Mouse (Mus musculus): ENCODE results near the gene Fam81b.
"Not testable (repeated sequence)": the region's sequence is repeated elsewhere in the genome, so short reads cannot be mapped to it uniquely, and the experiment has no call there.

The Fam81b gene

DNA sequence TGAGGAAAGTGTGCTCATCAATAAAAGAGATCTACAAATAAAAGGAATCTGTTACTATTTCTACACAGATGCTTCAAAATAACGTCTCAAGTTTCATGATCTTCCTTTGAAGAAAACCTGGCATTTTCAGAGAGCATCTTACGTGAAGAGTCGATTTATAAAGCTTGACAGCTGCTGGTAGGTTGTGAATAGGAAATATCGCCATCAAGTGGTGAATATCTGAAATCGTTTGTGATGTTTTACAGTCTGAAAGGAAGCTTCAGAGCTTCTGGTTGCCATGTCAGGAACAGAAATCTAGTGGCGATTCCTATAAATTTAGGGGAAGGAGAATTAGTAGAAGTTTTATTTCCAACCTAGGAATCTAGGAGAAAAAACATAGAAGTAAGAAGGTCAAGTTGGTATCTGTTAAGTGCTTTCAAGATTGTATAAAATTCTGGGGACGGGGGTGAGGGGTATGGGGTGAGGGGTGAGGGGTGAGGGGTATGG is at the start of gene Fam81b:
Gene Fam81b (minus strand): TSS at position 436 of the 486 bp plus-strand sequence.
- no peak for DNase-seq (ENCODE audit: low spot score in 2 of 2)

DNA sequence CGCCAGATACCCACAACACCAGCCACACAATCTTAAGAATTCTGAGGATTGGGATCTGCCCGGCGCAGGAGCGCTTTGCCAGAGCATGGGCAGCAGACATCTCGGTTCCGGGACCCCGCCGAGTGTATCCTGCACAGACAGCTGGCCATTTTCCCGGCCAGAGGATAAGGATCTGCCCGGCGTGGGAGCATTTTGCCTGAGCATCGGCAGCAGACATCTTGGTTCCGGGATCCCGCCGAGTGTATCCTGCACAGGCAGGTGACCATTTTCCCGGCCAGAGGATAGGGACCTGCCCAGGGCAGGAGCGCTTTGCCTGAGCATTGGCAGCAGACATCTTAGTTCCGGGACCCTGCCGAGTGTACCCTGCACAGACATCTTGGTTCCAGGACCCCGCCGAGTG is 41.1 kb upstream of the Fam81b start:
- not testable (repeated sequence) for DNase-seq (ENCODE audit: low spot score in 2 of 2)

- DNase-seq (ENCODE audit: low spot score in 2 of 2): no peak
Measured at GRCm38 (mm10) chr13:76318635-76319034, 13.8 kb upstream of the Fam81b start.

GRCm38 (mm10) chr13:76311580-76311979 is 6.7 kb upstream of the Fam81b start:
- no peak for DNase-seq (ENCODE audit: low spot score in 2 of 2)

DNA sequence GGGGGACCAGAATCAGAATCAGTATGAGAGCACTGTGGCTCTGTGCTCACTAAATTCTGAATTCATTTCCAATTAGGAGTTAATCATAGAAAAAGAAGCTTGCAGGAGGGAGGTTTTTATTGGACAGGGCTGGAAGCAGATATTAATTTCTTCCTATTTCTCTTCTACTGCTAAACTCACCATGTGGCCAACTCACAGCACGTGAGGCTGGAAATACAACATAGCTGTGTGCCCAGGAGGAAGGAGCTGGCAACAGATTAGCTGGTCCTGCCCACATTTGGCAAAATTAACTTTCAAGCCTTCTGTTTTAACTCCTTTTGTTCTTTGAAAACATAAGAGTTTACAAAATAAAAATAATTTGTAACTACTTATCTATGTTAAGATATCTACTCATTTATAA is 3.9 kb upstream of the Fam81b start:
- DNase-seq (ENCODE audit: low spot score in 2 of 2): no peak

- DNase-seq (ENCODE audit: low spot score in 2 of 2): no peak
Measured at GRCm38 (mm10) chr13:76305655-76306365, 938 bp upstream of the Fam81b start.

- DNase-seq (ENCODE audit: low spot score in 2 of 2): no peak
Measured at GRCm38 (mm10) chr13:76305241-76305640, 369 bp upstream of the Fam81b start.

DNA sequence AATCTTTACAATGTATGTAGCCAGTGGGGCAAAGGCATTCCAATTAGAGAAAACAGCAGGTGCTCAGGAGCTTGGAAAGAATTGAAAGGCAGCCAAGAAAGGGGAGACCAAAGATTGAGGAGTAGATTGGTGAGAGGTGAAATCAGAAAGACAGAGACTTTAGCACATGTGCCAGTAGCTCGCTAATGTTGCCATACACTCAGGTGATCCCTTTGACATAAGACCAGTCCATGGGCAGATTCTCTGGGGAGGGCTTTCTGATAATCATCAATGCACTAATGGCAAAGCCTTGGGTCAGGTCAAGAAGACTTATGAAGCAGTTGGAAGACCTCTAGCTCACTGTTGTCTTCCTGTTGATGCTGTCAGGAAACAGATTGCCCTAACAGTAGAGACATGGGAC is 671 bp downstream of the Fam81b start:
- no peak for DNase-seq (ENCODE audit: low spot score in 2 of 2)

DNA sequence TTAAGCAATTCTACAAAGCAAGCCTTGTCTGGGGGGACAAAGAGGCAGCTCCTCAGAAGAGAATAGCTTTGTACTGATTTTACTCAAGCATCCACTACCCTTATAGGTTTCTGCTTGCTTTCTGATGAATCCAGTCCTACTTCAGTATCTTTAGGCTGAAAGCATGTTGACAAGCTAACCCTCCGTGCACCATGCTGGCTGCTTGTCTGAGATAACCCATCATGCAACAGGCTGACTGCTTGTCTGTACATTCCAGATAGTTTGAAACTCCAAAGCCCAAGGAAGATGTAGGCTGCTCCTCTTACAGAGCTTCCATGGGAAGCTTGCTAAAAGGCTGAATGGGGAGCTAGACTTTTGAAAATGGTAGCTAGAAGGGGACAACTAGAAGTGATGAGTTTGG is 1.7 kb downstream of the Fam81b start:
- DNase-seq (ENCODE audit: low spot score in 2 of 2): no peak

DNA sequence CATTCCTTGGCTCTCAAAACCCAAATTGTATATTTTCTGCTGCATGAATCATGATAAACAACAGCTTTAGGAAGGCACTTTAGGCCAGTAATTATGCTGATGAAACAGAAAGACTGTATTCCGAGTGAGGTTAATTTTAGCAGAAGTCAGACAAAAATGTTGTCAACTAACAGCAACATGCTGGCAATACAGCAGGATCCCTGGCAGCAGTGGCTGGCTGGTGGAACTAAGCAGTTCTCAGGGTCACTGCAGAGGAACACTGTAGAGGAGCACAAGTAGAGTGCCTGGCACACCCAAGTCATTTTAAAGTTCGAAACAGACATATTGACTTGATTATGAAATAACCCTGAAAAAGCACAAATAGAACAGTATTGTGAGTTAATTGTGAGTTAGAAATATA is 2.8 kb downstream of the Fam81b start:
- DNase-seq (ENCODE audit: low spot score in 2 of 2): no peak

GRCm38 (mm10) chr13:76292050-76292449 is 12.8 kb downstream of the Fam81b start:
- DNase-seq (ENCODE audit: low spot score in 2 of 2): no peak

DNA sequence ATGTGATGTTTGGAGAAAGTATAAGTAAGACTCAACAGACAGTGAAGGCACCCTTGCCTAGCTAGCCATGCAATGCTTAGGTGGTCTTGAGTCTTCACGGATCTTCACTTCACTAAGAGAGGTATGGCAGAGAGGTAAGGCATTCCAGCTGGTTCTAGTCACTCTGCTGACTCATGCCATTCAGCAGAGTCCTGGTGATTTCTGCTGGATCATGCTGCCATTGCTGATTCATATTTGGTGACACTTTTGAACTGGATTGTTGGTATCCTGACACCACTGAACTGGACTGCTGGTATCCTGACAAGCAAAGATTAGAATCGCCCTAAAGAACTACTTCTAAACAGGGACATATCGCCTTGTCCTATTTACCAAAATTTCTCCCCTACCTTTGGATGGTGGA is 20.3 kb downstream of the Fam81b start:
- DNase-seq (ENCODE audit: low spot score in 2 of 2): no peak

- no peak for DNase-seq (ENCODE audit: low spot score in 2 of 2)
Measured at GRCm38 (mm10) chr13:76264361-76265026, 40.4 kb downstream of the Fam81b start.

GRCm38 (mm10) chr13:76258766-76259165 is 46.1 kb downstream of the Fam81b start:
- DNase-seq (ENCODE audit: low spot score in 2 of 2): no peak

GRCm38 (mm10) chr13:76256350-76256749 is 48.5 kb downstream of the Fam81b start:
- DNase-seq (ENCODE audit: low spot score in 2 of 2): no peak

DNA sequence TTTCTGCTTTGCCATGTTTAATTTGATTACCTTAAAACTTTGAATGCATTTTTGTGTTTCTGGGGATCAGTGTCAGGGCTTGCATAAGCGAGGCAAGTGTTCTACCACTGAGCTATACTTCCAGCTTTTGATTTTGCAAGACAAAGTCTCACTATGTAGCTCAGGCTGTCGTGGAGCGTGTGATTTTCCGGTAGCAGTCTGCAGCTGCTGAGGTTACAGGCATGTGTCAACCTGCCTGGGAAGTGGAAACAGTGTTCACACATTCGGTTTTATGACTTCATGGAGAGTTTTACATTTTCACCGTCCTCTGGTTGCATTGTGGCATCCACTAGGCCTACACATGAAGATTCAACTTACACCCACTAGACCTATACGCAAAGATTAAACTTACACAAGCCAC is 54.8 kb downstream of the Fam81b start:
- no peak for DNase-seq (ENCODE audit: low spot score in 2 of 2)

DNA sequence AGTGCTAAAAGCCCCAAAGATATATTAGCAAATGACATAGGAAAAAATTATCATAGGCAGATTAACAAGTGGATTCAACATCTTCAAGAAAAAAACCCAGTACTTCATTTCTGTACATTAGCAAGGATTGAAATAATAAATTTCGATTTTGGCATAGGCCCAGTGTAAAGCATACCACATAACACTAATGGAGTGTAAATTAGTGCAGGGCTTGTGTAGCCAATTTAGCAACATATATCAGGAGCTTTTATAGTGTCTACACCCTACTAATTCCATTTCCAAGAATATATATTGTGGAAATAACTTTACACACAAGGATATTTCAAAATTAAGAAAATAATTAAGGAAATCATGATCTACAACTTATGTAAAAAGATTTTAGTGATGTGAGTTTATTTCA is 55.8 kb downstream of the Fam81b start:
- DNase-seq (ENCODE audit: low spot score in 2 of 2): no peak

DNA sequence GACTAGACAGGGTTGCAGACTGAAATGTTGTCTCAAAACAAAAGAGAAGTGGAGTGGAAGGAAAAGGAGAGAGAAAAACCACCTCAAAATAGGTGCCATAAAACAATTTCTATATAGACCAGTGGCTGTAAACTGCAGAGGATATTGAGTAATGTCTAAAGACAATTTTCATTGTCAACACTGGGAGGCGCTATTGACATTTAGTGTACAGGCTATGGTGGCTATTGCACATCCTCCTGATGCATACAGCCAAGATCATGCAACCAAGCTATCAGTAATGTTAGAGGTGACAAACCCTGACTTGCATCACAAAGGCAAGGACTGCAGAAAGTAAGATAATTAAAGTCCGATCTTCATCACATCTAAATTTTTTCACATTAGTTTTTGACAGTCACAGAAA is 89.5 kb downstream of the Fam81b start:
- no peak for DNase-seq (ENCODE audit: low spot score in 2 of 2)

DNA sequence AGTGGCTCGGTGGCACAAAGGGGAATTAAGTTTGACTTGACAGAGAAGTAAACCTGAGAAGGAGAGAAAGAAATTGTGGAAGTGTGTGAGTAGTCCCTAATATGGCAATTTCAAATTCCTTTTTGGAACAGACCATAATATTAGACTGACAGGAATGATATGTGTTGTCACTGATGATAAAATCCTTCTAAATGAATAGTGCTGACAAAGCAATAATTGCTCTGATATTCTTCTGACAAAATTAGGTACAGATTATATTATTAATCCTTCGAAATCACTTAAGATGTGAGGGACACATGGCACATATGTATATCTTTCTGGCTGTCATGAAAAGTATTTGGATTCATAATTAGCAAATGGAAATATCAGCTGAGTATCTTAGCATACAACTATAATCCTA is 89.9 kb downstream of the Fam81b start:
- DNase-seq (ENCODE audit: low spot score in 2 of 2): no peak

DNA sequence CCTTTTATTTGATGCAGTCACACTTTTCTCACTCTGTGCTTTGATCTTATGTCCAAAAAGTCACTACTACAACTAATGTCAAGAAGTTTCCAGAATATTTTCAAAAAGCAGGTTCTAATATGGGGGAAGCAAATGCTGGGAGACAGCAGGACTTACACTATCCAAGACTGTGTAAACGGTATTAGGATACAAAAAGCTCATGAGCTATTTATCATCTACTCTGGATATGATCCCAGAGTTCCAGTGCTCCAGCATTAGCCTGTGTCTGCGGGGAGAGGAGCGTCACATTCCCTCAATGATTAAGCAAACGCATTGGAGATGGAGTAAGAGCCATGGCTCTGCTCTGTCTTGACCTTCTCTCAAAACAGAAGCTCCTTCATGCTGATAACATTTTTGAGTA is 104.9 kb downstream of the Fam81b start:
- DNase-seq (ENCODE audit: low spot score in 2 of 2): no peak

DNA sequence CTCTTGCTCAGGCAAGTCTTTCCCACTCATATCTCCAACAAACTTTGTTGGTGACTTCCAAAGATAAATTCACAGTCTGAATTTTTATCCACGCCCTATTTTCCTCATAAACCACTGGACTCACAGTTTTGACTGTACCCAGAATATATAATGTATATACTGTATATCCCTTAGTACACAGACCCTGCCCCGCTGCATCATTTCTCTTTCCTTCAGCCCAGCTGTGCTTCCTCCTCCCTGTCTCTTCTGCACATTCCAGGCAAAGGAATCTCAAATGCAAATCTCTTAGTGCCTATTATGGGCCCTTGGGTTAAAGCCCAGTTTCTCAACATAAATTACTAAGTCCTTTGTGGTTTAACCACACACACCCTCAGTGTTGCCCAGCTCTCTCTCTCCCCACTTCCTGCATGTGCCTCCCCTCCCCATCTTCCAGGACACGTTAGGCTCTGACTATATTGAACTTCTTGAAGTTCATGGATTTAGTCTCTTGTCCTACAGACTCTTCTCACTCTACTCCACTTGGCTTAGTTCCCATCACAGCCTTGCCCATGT is 107.5 kb downstream of the Fam81b start:
- no peak for DNase-seq (ENCODE audit: low spot score in 2 of 2)

DNA sequence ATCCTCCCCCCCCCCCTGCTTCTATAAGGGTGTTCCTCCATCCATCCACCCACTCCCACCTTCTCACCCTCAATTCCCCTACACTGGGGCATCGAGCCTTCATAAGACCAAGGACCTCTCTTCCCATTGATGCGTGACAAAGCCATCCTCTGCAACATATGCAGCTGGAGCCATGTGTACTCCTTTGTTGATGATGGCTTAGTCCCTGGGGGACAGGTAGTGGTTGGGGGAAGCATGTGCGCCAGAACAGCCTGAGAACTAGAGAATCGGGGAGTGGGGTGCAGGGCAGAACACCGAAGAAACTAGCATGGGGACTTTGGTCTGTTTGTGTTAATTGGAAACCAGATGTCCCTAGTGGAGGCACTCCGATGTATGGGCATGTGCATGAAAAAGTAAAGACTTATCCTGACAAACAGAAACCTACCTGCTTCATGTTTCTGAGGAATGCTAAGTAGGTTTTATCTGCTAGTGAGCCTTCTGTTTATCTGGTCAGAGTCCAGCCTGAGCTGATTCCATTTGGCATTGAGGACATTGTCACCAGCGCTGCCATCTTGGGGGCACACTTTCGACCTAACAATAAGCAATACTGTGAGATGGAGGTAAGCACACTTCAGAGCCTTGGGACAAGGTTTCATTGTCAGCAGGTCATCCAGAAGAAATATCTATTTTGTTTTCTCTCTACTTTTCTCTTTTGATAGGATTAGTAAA is 109.3 kb downstream of the Fam81b start:
- no peak for DNase-seq (ENCODE audit: low spot score in 2 of 2)

DNA sequence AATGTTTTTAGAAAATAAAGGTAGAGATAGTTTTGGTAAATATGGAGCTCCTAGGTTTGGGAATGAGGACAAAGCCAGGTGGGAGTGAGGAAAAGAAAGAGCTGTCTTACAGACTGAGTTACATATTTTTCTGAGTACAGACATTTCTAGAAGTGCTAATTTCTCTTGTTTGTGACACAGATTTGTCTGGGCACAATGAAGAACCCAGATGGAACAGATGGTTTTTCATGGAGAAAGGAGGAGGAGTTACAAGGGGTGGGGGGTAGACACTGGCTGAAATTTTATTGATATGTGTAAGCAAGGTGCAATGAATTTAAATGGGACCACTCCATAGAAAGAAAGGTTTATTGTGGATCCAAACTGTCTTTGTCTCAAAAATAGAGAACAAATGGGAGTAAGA is 109.9 kb downstream of the Fam81b start:
- no peak for DNase-seq (ENCODE audit: low spot score in 2 of 2)
